Mouse (Mus musculus) liver, adult (tissue): ENCODE results near the gene Syne3.

Experiments
- GATA4 ChIP-seq: IDR thresholded peaks from 2 replicates; pipeline ENCODE4 v1.6.1; 2014; ENCODE audit warnings: mild to moderate bottlenecking, low read length; ENCODE audit not compliant: insufficient replicate concordance

Syne3 gene

DNA sequence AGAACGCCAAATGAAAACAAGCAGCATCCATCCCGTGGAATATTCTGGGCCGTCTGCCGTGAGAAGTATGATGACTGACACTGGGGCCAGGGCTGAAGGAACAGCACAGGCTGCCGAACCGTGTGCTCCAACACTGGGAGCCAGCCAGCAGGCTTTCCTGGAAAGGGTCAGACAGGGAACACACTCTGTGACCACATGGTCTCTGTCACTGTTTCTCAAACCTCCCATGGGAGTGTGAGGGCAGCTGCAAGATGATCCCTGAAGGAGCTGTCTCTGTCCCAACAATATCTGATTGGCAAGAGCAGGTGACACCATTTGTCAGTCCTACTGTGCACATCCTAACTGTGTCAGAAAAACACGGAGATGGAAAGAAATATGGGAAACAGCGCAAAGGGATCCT lies 16.8 kb downstream of the Syne3 start:
- TF ChIP-seq GATA4 = no peak

DNA sequence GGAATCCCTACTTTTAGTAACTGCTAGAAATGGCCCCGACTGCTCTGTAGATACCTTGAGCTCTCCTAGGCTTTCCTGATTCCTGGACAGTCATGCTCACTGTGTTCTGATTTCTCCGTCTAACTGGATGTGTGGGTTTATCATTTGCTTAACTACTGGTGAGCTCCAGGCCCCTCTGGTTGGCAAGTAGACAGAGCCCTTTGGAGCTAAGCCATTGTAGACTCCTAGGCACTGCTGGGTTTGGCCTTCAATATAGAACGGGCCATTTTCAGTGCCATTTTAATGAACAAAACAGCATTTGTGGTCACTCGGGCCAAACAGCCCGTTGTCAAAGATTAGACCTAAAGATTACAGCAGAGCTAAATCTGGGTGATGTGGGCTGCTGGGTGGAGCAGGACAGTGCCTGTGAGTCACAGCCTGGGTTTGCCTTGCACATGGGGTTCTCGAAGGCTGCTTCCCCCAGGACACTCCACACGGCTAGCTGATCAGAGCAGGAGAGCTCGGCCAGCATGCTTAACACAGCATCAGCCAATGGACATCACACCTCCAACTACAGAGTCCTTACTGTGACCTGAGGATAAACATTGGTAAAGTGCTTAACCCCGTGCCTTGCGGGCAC lies 17.4 kb downstream of the Syne3 start:
- TF ChIP-seq GATA4 = no peak

DNA sequence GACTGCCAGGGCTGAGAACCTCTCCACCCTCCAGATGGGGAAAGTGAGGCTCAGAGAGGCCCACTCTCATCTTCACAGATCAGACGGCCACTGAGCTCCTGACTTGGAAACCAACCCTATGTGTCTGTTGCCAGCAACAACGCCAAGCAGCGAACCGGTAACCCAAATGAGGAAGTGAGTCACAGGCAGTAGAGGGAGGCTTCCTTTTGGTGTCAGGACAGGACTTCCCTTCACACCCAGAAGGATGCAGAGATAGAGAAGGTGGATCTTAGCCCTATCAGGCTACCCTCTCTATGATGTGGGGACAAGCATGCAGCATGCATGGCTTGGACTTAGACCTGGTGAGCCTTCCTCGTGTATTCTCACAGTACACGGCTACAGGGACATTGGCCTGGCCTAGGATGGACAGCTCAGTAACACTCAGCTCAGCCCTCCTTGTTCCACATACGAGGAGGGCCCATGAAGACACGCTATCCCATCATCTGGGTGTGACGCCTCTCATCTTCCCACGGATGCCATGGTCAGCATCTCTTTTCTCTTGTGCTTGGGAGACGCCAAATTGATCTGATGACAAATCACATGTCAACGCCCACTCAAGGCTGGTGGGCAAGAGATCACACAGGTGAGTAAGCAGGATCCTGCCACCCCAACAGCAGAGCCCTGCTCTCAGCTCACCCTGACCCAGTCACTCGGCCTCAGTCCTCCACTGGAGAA lies 18.7 kb downstream of the Syne3 start:
- TF ChIP-seq GATA4 = no peak

DNA sequence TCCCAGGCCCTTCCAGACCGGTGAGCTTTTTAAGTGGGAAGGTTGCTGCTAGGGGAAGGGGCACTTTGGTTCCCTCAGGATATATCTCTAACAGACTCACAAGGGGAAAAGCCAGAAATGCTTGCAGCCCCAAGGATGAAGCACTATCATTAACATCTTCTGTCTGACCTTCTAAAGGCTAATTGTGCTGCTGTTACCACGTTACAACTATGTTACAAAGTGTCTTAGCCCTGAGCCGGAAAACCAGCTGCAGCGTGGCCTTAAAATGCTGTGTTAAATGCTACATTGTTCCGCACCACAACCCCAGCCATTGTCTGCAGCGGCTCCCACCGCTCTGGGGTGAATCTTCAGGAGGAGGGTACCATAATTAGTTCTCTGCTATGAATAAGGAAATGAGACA lies 21.7 kb downstream of the Syne3 start:
- TF ChIP-seq GATA4 = no peak

DNA sequence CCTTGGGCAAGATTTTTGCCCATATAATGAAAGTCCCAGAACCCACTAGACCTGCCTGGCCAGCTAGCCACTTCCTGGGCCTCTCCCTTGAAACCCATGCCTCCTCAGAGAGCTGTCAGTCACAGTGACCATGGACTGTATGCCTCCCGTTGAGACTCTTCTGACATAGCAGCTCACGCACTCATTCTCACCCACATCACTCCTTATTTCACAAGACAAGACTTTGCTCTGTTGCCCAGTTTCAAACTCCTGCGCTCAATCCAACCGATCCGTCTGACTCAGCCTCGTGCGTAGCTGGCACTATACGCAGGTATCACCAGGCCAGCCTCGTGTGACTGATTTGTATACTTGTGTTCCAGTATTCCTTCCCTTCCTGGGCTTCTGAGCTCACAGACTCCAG lies 22.8 kb downstream of the Syne3 start:
- no peak for TF ChIP-seq GATA4

DNA sequence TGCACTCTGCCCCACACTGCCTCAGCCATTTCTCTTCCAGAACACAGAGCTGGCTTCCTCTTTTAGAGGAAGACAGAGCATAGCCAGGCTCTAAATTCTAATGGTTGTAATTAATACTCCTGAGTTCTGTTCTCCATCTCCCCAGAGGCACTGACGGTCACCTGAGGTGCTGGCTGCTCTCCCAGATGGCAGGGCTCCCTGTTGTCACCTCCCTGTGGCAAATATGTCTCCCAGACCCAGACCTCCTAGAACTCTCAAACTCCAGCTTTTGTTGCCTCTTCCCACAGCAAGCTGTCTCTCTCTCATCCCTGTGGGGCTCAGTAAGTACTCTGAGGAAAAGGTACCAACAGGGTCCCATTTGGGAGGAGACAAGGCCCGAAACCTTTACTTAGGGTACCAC lies 23.6 kb downstream of the Syne3 start:
- TF ChIP-seq GATA4 = no peak

DNA sequence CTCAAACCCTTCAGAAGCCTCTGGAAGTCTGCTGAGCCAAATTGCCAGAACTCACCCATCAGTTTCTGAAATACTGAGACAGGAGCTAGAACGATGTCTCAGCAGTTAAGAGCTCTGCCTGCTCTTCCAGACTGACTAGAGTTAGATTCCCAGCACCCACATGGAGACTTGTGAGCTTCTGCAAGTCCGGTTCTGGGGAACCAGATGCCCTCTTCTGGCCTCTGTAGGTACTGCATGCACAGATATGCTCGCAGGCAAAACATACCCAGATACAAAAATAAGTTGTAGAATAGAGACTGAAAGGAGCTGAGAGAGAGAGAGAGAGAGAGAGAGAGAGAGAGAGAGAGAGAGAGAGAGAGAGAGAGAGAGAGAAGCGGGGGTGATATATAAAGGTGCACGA lies 24.5 kb downstream of the Syne3 start:
- no peak for TF ChIP-seq GATA4

DNA sequence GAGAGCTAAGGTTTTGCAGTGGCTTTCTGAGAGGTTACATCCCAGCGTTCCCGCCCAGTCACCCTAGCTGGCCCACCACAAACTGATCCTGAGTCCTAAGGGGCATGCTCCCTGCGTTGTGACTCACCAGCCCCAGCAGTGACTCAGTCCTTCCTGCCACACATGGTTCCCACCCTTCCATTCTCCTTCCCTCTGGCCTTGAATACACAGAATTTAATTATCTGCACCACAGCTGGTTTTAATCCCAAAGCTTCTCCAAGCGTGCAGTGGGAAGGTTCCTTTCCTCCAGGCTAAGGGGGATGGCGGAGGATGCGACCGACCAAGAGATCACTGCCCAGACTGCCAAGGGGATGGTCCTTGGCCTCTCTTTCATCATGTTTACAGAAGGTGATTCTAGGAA lies 26.1 kb downstream of the Syne3 start:
- TF ChIP-seq GATA4 = no peak

DNA sequence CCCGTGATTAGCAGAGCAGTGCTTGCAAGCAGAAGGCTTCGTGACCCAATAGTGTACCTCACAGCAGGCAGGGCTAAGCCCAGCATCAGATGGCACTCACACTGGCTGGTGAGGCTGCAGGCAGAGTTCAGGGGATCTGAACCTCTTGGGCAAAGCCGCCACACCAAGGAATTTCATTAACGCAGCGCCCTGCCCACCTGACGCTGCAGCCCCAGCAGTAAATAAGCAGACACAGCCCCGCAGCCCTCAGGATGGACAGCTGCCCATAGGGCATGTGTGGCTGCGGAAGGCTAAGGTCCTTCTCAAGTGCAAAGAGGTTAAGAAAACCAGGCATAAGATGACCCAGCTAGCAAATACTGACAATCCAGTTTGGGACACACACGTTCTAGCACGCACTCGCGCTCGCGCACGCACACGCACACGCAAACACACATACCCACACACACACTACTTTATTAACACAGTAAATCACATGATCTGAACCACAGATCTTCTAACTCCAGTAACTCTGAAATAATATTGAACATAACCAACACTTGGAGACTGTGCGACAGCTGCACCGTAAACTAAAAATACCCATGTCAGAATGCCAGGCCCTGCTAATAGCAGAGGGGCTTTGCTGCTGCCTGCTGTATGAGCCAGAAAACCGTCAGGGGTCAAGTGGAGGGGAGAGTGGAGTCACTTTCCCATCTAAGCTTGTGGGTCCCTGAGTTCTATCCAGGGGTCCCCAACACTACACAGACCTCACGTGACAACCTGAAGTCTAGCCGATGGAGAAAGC lies 30.5 kb downstream of the Syne3 start:
- TF ChIP-seq GATA4 = no peak

DNA sequence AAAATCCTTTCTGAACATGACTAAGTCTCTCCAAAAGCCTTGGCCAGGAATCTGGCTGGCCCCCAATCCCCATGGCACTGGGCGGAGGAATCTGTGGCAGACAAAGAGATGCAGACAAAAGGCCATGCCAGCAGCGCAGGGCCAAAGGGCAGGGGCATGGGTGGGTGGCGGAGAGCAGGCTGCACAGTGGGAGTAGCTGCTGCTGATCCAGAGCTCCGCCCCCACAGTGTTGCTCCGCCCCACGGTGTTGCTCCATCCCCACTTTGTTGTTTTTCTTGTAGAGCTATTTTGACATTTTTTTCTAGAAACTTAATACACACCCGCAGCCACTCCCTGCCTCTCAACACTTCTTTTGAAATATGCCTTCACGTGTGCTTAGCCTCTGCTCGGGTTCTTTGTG lies 31.2 kb downstream of the Syne3 start:
- no peak for TF ChIP-seq GATA4

DNA sequence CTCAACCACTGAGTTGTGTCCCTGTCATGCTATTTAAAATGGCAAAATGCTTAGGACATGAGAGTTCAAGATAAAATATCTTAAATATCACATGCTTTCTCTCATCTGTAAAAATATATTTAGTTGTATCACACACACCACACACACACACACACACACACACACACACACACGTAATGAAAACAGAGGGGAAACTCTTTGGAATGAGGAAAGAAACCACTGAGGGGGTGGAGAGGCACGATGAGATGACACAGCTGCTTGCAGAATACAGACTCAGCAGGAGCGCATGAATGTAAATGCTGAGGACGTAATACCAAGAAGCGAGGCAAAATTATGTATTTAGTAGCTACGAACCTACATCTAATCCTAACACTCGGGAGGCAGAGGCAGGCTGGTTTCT lies 32.7 kb downstream of the Syne3 start:
- TF ChIP-seq GATA4 = no peak

DNA sequence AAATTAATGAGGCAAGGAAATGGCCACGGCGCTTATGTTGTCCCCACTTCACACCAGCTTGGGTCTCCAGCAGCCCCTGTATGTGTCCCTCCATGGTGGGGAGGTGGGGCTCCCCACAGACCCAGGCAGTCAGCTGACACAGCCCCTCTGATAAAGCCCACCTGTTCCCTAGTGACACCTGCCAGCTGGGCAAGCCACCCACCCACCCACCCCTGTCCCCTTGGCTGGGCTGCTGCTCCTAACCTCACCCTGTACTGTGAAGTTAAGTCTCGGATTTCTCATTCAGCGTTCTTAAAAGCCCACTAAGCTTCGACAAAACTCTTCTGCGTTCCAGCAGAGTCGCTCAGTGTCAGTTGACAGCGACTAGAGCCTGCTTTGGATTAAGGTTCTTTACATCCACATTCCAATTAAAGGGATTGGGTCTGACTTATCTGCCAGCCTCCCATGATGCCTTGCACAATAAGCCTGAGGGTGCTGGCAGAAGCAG lies 33.2 kb downstream of the Syne3 start:
- no peak for TF ChIP-seq GATA4

DNA sequence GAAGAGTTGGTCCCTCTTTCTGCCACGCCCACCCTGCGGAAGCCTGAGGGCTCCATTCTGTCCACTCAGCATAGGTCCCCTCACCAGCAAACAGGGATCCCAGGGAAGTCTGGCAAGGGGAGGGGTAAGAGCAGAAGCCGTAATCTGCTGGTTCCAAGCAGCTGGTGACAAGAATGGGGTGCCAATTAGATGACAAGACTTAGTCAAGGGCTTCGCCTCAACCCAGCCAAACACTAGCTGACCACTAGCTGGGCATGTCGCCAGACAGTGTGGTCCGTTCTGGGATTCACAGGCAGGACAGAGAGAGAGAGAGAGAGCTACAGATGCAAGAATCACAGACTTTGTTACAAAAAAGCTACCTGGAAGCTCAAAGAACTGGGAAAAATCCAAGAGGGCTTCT lies 36.7 kb downstream of the Syne3 start:
- TF ChIP-seq GATA4 = no peak

DNA sequence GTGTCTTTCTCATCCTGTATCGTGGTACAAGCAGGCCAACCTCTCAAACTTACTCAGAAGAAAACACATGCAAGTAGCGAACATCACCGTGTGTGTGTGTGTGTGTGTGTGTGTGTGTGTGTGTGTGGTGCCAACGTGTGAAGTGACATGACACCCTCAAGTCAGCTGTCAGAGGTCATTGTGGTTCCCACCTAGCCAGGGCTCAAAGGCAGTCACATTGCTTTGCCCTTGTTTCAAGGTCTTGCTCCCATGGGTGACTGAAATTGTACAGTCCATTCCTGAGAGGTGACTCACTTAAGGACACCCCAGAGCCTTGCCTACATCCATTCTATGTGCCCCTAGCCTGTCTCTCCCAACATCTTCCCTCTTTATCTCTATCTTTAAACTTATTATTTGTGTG lies 40.0 kb downstream of the Syne3 start:
- no peak for TF ChIP-seq GATA4

DNA sequence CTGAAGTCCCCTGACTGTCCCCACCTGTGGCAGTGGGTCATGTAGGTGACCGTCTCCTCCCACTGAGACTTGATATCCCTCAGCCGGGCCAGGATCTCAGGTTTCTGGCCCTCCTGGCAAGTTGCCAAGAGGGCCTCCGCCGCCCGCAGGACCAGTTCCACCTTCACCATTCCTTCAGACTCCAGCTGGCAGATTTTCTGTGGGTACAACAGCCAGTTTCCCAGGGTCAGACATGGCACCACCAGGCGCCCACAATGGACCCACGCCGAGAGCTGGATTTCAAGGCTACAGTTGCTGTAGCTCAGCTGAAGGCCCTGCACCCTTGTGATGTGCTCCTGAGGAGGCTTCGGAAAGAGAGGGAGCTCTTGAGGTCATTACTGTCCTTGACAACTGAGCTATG lies 40.4 kb downstream of the Syne3 start:
- TF ChIP-seq GATA4 = no peak
